Comparison of ENCODE assay signal across 11 mouse cellular contexts in the genomic region with DNA sequence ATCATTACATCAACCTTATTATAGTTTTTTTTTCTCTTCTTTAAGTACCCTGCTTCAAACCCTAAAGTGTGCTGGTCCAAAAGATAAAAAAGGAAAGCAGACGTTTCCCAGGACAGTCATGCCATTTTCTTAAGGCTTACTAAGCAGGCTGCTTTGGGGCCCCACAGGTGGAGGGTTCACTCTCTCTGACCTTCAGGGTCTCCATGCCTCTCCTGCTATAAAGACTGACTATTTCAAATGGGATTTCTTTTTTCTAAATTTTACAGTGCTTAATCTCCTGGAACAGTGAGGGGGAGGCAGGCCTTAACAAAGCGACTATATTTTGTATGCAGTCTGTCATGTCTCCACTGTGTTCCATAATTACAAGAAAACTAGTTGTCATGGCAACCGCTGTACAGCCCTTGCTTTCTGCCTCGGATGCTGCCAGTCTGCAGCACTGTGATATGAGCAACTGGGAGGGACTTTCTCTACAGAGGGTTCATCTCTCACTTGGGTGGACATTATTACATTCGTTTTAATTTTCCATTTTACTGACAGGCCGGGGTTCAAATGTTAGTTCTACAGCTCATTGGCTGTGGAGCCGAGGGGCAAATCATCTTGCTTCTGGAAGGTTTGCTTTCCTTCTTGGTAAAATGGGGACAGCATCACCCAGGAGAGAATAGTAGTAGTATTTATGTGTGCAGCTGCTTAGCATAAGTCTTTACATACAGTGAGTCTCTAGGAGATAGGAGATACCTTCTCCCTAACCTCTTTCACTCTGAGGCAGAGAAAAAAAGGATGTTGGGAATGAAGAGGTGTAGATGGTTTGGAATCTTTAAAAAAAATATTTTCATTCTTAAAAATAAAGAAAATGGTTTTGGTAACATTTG. TPM values are rescaled to one million over a fixed set of nuclear protein-coding genes. Genes with fewer than 3 reads are reported as not detected.
A peak's percentile ranks its signal among the peaks of the same experiment; 100 is the strongest.
DNase-seq lines count a peak whose midpoint lies in the region; ATAC-seq and TF ChIP-seq lines count a peak whose summit lies in the region.
"Had no signal": no experiment of that assay in that cellular context is flagged by ENCODE, and none has a peak within 500 bp of the region (broad histone marks: within the 10 kb centered on the region; RNA-seq: fewer than 3 reads in every experiment).

No protein-coding gene starts in this region.

- H3K27ac ChIP-seq in lung, embryonic 14.5 days (ENCODE audit: low read depth), result no peak overlapping the region
- no peak overlapping the region for H3K27ac ChIP-seq in midbrain, embryonic 11.5 days (ENCODE audit: low read depth, low read length)
- H3K27ac ChIP-seq: heart, embryonic 15.5 days had no signal

- H3K9ac ChIP-seq in lung, embryonic 14.5 days, result no peak overlapping the region
- no peak overlapping the region for H3K9ac ChIP-seq in midbrain, embryonic 11.5 days (ENCODE audit: low read length)
- H3K9ac ChIP-seq: heart, embryonic 15.5 days had no signal

- WGBS in lung, embryonic 14.5 days, result 54% methylated on average over 7 of the region's 7 CpGs
- WGBS in midbrain, embryonic 11.5 days, result 66% methylated on average over 7 of the region's 7 CpGs

- H3K9me3 ChIP-seq in lung, embryonic 14.5 days (ENCODE audit: low read depth, low read length), result no peaks in the 10 kb centered on the region
- H3K9me3 ChIP-seq in midbrain, embryonic 11.5 days (ENCODE audit: control insufficient read depth, low read length), result no peaks in the 10 kb centered on the region
- H3K9me3 ChIP-seq: heart, embryonic 15.5 days had no signal

- H3K27me3 ChIP-seq in lung, embryonic 14.5 days (ENCODE audit: insufficient read depth, low read length), result no peaks in the 10 kb centered on the region
- no peaks in the 10 kb centered on the region for H3K27me3 ChIP-seq in midbrain, embryonic 11.5 days (ENCODE audit: control insufficient read depth, insufficient read depth, low read length)
- H3K27me3 ChIP-seq: heart, embryonic 15.5 days had no signal

- H3K4me3 ChIP-seq in lung, embryonic 14.5 days (ENCODE audit: low read depth, low read length), result no peak overlapping the region
- H3K4me3 ChIP-seq in midbrain, embryonic 11.5 days (ENCODE audit: low read depth, low read length), result no peak overlapping the region
- H3K4me3 ChIP-seq: heart, embryonic 15.5 days had no signal

- no peak overlapping the region for H3K4me2 ChIP-seq in lung, embryonic 14.5 days
- no peak overlapping the region for H3K4me2 ChIP-seq in midbrain, embryonic 11.5 days
- H3K4me2 ChIP-seq: heart, embryonic 15.5 days had no signal

- no peaks in the 10 kb centered on the region for H3K36me3 ChIP-seq in lung, embryonic 14.5 days (ENCODE audit: insufficient read depth)
- H3K36me3 ChIP-seq in midbrain, embryonic 11.5 days (ENCODE audit: control insufficient read depth, insufficient read depth, low read length), result no peaks in the 10 kb centered on the region
- H3K36me3 ChIP-seq: heart, embryonic 15.5 days had no signal

- H3K4me1 ChIP-seq in lung, embryonic 14.5 days (ENCODE audit: insufficient read depth), result no peaks in the 10 kb centered on the region
- peaks cover 11% of the 10 kb centered on the region for H3K4me1 ChIP-seq in midbrain, embryonic 11.5 days (ENCODE audit: control insufficient read depth, insufficient read depth, low read length)
- H3K4me1 ChIP-seq: heart, embryonic 15.5 days had no signal

- ATAC-seq in lung, embryonic 14.5 days (ENCODE audit: insufficient read depth), result no peak
- ATAC-seq in midbrain, embryonic 11.5 days (ENCODE audit: low FRiP score), result peak; percentile 81
- no peak for ATAC-seq in erythroblast, adult 5-6 weeks (replicated peaks; ENCODE audit: low FRiP score, poor library complexity, severe bottlenecking)

- no peak for TF ChIP-seq CTCF in lung, embryonic 14.5 days (IDR thresholded peaks at IDR 0.05; ENCODE audit: low read depth)

- peak; percentile 57 for DNase-seq in lung, embryonic 14.5 days
- no peak for DNase-seq in lung, postnatal 10 days
- DNase-seq in frontal cortex, adult 2 months (ENCODE audit: extremely low spot score in 1 of 2, low spot score in 1 of 2), result peak; percentile 72 to 80
- no peak for DNase-seq in midbrain, embryonic 11.5 days (ENCODE audit: low spot score, missing footprints)
- DNase-seq in telencephalon, adult 2 months (ENCODE audit: low read depth, low spot score), result peak; percentile 87
- no peak for DNase-seq in ovary, adult 18-20 months (ENCODE audit: low spot score)
- DNase-seq in kidney, postnatal 25 days, result no peak
- DNase-seq: adrenal gland, postnatal 14 days; lung, postnatal 36 days had no signal

RNA-seq across cellular contexts. Expression of gene Nsg2, which starts 27.4 kb away (rescaled TPM):
- 0.25 and 0.55 TPM in 2 replicates for polyA plus RNA-seq in lung, embryonic 14.5 days (2014; fragmentation: Nextera tagmentation; extraction: Ambion mirVana)
- 595 and 624 TPM in 2 replicates for polyA plus RNA-seq in frontal cortex, adult 2 months (2012; rRNA removed)
- 39.8 and 40.5 TPM in 2 replicates for polyA plus RNA-seq in midbrain, embryonic 11.5 days (2014; fragmentation: Nextera tagmentation; extraction: Ambion mirVana)
- not detected in 2 replicates for total RNA-seq in erythroblast, adult 5-6 weeks (2015; ENCODE audit: low replicate concordance)
- not detected in 2 replicates for total RNA-seq in erythroblast, adult 5-6 weeks (2017; ENCODE audit: low replicate concordance)

Comparison
In these comparisons a context has a peak if more than half of its experiments do, and no peak if none do; other contexts are left out.
1. DNase-seq: peak in lung, embryonic 14.5 days (single experiment), frontal cortex, adult 2 months (2 of 2) and telencephalon, adult 2 months (single experiment); none in lung, postnatal 10 days (single experiment), midbrain, embryonic 11.5 days (single experiment), ovary, adult 18-20 months (single experiment) and kidney, postnatal 25 days (0 of 2).
2. RNA of gene Nsg2, which starts 27.4 kb away (polyA plus RNA-seq): 595 to 624 TPM in frontal cortex, adult 2 months and 39.8 to 40.5 TPM in midbrain, embryonic 11.5 days; 0.25 to 0.55 TPM in lung, embryonic 14.5 days; every median in the first group is over 10 times any median in the second.